Mouse (Mus musculus) myocyte (in vitro differentiated cells): ENCODE results near the gene Krt83.

Experiments used
- CEBPB ChIP-seq: IDR thresholded peaks from 2 replicates; pipeline ENCODE4 v1.6.1; 2011; ENCODE audit warnings: mild to moderate bottlenecking, moderate library complexity; ENCODE audit not compliant: poor library complexity, insufficient read depth, severe bottlenecking
- E2F4 ChIP-seq: IDR thresholded peaks from one replicate; pipeline ENCODE4 v1.6.1; 2011; ENCODE audit warnings: mild to moderate bottlenecking, control low read depth, moderate library complexity; ENCODE audit not compliant: insufficient read depth
- MAX ChIP-seq: IDR thresholded peaks from one replicate; pipeline ENCODE4 v1.6.1; 2011; ENCODE audit warnings: low read depth, mild to moderate bottlenecking, control low read depth
- MYOD1 ChIP-seq, 3 experiments: IDR thresholded peaks; one replicate each; pipeline ENCODE4 v1.6.1; 2011; ENCODE audit warnings: control low read depth in 2 of 3, low read depth in 2 of 3, mild to moderate bottlenecking in 2 of 3, moderate library complexity in 1 of 3; ENCODE audit not compliant: insufficient read length in 2 of 3, control insufficient read depth in 1 of 3
- POLR2A ChIP-seq: IDR thresholded peaks from one replicate; pipeline ENCODE4 v1.6.1; 2011; ENCODE audit warnings: low read depth, mild to moderate bottlenecking, control low read depth, moderate library complexity; ENCODE audit not compliant: insufficient read length
- POLR2AphosphoS2 ChIP-seq: IDR thresholded peaks from one replicate; pipeline ENCODE4 v1.6.1; 2011; ENCODE audit warnings: low read depth, control low read depth; ENCODE audit not compliant: insufficient read length
- REST ChIP-seq: IDR thresholded peaks from one replicate; pipeline ENCODE4 v1.6.1; 2011; ENCODE audit warnings: mild to moderate bottlenecking, control low read depth, moderate library complexity; ENCODE audit not compliant: insufficient read depth, insufficient read length
- USF1 ChIP-seq: IDR thresholded peaks from one replicate; pipeline ENCODE4 v1.6.1; 2011; ENCODE audit warnings: low read depth, mild to moderate bottlenecking, control low read depth, moderate library complexity

DNA sequence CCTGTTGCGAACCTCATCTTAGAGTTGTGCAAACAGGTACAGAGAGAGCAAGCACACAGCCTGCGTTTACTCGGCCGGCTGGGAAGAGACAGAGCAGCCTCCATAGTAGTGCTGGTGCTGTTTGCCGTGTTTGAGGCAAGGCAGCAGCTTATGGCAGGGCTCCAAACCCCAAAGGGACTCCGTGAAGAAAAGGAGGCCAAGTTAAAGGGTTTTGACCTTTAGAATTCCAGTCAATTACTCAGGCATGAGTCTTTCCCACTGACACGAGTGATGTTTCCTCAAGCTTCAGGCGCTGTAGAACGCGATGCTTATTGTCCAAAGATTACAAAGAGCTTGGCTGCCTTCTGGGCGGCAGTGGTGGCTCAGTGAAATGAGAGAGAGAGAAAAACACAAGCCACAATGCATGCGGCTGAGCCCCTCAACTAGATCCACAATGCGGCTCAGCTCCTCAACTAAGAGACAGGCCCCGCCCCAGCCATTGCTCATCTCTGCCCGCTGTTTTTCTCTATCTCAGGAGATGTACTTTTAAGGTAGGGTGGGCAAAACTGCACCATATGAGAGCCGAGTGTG is 32.9 kb downstream of the Krt83 start:
- TF ChIP-seq MAX (no peak), POLR2A (no peak), MYOD1 (IDR thresholded peaks at IDR 0.05; ENCODE audit: control insufficient read depth in 1 of 3, insufficient read length in 2 of 3, low read depth in 2 of 3) (no peak), POLR2AphosphoS2 (no peak), USF1 (no peak), E2F4 (no peak), REST (no peak), CEBPB (no peak)
